Mouse (Mus musculus) kidney, adult 2 months (tissue): Measurements from ENCODE around the gene Ppp1r15b.
A peak's percentile ranks its signal among the peaks of the same experiment; 100 is the strongest.

Source experiments
- CTCF ChIP-seq: fragments of 200-500 bp; conservative IDR thresholded peaks from 2 replicates; pipeline ENCODE4 v1.5.1; 2011; ENCODE audit warnings: low read depth, mild to moderate bottlenecking, control low read depth, low read length, moderate library complexity, mixed read lengths; ENCODE audit not compliant: insufficient read depth, insufficient read length
- POLR2A ChIP-seq: fragments of 200-500 bp; IDR thresholded peaks from one replicate; pipeline ENCODE4 v1.6.1; 2011; ENCODE audit warnings: low read depth, low read length, control low read depth

GRCm38 (mm10) chr1:133130638-133131560, at the start of gene Ppp1r15b:
- TF ChIP-seq CTCF, result no peak
- TF ChIP-seq POLR2A, result peak; percentile 97
